Mouse (Mus musculus): ENCODE data around the gene Asic2. TPM values are rescaled to one million over a fixed set of nuclear protein-coding genes. Genes with fewer than 3 reads are reported as not detected.

The Asic2 gene
- total RNA-seq, 2 experiments from 2014 or later, result 55.9 to 61.9 TPM

DNA sequence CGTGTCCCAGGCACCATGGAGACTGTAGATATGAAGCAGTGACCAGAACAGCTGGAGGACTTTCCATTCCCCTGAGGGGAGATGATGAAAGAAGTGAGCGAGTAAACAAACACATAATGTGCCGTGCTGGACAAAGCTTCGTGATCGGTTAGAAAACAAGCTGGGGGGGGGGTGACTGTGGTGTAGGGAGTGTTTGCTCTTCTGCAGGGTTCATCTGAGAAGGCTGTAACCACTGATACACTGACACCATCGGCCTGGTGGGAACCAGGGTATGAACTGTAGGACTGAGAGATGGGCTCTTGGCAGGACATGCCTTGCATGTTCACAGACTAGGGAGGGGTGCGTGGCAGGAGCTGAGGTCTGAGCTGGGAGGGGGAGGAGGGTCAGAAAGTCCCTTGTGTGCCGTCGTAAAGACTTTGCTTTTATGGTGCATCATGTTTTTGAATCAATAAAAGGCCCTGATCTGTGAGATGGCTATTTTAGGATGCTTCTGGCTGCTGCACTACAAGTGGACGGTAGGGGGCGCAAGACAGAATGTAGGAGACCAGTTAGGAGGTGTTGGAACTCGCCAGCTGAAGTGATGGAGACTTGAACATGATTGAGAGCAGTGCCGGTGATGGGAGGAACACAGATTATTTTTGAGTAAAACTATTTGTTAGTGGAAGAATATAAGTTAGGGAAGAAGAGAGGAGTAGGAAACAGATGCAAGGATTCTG, 728.1 kb downstream of the Asic2 start:
- DNase-seq (ENCODE audit: low spot score in 2 of 2), result peak in 1 of 2 experiments; percentile 30

DNA sequence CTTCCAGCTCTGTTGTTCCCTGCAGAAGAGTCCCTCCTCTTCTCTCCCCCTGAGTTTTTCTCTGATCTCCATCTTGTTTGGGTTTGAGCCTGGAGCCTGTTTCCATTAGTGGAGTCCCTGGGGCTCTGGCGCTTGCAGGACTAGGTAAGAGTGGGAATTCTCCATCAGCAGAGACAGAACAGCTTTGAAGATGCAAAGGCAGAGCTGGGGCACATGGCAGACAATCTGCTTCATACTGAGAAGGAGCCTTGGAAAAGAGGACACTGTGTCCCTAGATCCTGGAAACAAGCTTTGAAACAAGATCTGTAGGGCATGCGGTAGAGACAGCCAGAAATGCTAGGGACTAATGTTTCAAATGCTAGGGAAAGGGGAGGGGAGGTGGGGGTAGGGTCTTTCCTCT, 729.2 kb downstream of the Asic2 start:
- DNase-seq (ENCODE audit: low spot score in 2 of 2), result peak; percentile 32 to 64

DNA sequence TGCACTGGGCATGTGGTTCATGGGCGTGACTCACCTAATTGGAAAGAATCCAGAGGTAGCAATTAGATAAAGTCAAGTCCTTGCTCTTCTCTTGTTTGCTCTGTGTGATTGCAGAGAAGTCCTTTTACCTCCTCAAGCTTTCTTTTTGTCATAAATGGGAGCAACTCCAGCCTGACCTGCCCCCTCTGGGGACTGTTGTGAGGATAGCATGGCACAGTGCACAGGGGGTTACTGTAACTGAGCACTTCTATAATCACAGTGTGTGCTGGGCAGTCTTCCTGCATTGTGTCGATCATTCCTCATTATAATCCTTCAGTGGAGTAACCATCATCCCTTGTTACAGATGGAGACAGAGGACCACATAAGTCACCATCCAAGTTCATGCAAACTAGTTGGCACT, 732.2 kb downstream of the Asic2 start:
- DNase-seq (ENCODE audit: low spot score in 2 of 2), result no peak

DNA sequence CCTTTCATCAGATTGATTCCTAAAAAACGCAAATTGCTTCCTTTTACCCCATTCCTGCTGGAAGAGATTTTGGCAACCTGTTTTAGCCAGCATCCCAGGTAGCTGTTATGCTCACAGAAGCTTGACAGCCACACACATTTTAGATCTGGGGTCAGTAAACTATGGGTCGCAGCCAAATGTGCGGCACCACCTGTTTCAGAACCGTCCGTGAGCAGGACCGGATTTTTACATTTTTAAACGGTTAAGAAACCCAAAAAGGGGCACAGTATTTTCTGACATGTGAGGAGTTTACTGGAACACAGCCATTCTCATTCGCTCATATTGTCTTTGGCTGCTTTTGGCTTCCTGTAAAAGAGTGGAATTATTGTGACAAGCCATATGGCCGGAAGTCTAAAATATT, 744.9 kb downstream of the Asic2 start:
- DNase-seq (ENCODE audit: low spot score in 2 of 2), result no peak

DNA sequence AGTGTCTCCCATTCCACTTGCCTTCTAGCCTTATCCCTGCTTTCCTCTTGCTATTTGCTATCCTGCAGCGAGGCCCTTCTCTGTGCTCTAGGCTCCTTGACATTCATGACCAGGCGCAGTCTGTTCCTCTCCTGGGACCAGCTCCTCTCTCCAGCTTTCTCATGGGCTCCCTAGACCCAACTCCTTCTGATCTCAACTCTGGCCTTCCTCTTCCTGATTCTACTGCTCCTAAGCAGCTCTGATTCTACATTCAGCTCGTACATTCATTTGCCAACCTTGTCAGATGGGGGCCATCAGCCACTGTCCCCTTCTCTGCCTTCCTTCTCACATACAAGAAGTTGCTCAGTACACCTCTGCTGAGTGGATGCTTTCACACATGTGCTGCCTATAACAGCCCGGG, 747.5 kb downstream of the Asic2 start:
- DNase-seq (ENCODE audit: low spot score in 2 of 2), result no peak

DNA sequence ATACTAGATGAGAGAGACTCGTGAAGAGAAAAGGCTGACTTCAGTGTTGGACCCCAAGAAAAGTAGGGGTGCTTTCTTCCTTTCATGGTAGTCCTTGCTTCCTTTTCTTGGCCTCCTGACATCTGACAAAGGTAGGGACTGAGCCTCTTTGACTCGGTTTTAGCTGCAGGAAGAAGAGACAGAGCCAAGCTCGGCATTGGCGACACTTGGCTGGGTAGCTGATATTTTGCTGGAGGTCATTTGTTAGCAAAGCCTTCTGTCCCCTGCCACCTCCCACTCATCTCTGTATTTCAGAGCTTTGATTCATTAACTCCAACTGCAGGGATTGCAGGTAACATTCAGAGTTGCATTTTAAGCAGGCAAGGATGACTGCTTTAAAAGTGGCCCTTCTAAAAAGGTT, 762.8 kb downstream of the Asic2 start:
- DNase-seq (ENCODE audit: low spot score in 2 of 2), result no peak

DNA sequence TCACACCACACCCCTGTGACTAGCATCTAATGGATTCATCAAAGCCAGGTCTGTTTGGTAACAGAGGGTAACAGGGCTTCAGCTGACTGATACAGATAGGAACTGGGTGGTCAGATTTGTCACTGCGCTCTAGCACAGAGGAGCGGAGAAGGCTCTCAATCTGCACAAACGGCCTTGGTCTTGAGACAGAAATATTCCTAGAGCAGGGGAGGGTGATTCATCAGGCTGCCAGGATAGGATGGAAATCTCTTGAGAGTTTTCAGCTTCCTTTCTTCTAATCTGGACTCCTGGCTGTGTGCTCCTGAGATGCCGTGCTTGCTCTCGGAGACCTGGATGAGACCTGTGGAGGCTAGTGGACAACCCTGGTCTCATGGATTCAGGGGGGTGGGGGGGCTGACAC, 765.7 kb downstream of the Asic2 start:
- DNase-seq (ENCODE audit: low spot score in 2 of 2), result no peak

DNA sequence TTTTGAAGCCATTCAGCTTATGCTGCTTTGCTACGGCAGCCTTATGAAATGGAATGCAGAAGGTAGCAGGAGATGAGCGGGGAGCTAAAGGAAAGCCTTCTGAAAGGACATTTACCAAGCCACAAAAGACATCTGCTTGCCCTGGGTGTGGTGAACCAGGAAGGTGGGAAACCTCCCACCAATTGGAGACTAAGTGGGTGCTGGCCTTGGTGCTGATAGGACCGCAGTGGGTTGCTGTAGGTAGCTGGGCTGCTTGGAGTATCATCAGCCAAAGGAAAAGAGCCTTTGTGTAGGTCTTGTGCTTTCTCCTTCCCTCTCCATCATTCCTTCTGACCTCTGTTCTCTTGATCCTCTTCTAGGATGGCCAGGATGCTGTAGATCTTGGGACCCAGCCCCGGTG, 774.4 kb downstream of the Asic2 start:
- DNase-seq (ENCODE audit: low spot score in 2 of 2), result no peak

DNA sequence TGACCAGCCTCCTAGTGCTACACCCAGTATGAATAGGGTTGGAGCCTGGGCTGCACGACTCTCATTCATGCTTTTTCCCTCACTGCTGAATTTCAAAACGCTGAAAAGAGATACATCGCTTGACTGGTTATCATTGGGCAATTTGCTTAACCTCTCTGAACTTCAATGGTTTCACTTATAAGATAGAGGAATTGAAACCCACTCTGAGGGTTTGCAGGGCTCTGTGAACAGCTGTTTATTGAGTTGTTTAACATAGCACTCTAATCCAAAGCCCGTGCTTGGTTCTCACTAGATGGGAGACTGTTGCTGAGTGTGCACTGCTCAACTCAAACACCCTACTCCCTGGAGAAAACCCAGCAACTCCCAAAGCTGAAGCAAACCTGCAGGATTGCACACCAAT, 776.1 kb downstream of the Asic2 start:
- no peak for DNase-seq (ENCODE audit: low spot score in 2 of 2)

DNA sequence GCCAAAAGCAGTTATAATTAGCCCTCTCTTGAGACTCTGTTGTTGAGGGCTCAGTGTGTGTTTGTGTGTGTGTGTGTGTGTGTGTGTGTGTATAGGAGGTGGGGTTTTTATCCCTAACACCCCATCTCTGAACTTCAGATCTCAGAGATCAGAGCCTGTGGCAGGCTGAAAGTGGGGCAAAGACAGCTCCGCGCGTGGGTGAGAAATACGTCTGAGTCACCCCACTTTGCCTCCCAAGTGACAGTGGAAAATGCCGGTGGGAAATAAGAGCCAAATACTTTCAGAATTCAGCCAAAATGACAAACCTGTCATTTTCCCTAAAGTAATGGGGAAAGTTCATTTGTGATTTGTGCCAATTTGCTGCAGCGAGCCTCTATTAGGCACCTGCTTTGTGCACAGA, 779.2 kb downstream of the Asic2 start:
- DNase-seq (ENCODE audit: low spot score in 2 of 2), result peak; percentile 9 to 34

DNA sequence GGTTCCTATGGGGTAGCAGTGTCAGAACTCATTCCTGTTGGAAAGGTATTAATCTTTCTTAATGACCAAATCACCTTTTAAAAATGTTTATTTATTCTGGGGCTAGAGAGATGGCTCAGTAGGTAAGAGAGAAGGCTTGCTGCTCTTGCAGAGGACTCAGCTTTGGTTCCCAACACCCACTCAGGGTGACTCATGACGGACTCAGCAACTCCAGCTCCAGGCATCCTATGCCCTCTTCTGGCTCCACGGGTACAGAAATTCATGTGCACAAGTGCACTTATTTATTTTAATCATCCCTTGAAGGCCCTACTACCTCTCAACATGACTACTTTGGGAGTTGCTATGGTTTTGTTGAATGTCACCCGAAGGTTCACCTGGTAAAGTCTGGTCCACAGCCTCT, 780.4 kb downstream of the Asic2 start:
- DNase-seq (ENCODE audit: low spot score in 2 of 2), result no peak

DNA sequence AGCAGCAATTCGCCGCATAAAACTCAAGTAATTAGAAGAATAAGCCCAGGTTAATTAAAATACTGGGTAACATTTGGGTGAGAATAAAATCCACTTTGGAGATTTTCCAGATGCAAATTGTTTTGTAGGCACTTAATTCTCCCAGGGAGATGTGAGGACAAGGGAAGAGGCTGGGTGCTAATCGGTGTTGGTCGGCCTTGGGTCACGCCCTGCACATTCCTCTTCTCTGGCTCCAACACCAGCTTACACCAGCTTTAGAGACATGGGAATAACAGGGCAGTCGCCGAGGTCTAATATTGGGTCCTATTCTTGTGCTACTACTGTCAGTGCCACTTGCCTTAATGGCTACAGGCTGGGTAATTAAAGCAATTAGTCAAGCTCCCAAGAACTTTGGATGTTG, 783.5 kb downstream of the Asic2 start:
- no peak for DNase-seq (ENCODE audit: low spot score in 2 of 2)

DNA sequence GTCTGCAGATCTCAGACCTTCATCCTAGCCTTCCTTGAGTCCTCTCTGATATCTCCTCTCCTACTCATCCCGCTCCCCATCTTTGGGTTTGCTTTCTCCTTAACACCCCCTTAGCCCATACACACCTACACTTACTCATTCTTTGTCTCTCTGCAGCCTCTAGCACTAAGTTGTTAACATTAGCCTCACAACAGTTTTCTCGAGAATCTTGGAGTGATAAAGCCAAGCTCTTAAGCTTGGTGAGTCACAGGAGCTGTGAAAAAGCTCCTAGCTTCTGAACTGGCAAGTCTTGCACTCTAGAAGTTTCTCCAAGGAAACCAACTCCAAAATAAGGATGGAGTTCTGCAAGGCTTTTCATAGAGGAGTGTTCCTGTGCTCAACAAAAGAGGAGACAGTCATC, 803.4 kb downstream of the Asic2 start:
- DNase-seq (ENCODE audit: low spot score in 2 of 2), result no peak

DNA sequence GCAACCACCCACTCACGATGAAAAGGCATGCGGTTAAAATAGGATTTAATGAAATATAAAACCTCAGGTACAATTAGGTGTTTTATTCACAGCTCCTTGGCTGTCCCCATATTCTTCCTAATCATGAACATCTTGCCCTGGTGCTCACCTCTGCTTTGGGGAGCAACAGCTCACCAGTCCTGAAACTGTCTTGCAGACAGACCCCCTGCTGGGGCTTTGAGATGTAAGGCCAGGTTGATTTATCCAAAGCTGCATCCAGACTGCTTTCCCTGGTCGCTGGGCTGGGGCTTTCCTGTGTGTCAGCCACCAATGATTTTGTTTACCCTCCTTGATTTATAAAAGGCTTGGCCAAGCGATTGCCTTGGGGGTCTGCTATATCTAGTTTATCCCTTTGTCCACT, 805.2 kb downstream of the Asic2 start:
- no peak for DNase-seq (ENCODE audit: low spot score in 2 of 2)

DNA sequence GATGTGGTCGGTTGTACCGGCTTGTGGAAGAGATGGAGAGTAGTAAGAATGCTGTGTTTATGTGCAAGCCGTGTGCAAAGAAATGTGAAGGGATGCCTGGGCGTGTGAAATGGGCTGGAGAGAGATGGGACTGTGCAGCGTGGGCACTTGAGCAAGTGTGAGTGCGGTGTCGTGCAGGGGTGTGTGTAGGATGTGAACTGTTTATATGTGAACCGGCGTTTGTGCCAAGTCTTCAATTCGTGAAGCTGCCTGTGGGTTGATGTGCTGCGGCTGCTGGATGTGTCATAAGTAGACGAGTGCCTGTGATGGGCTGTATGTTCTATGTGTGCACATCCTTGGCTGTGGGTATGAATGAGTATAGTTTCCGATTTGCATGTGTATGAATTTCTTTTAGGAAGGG, 814.4 kb downstream of the Asic2 start:
- DNase-seq (ENCODE audit: low spot score in 2 of 2), result peak; percentile 32 to 71

DNA sequence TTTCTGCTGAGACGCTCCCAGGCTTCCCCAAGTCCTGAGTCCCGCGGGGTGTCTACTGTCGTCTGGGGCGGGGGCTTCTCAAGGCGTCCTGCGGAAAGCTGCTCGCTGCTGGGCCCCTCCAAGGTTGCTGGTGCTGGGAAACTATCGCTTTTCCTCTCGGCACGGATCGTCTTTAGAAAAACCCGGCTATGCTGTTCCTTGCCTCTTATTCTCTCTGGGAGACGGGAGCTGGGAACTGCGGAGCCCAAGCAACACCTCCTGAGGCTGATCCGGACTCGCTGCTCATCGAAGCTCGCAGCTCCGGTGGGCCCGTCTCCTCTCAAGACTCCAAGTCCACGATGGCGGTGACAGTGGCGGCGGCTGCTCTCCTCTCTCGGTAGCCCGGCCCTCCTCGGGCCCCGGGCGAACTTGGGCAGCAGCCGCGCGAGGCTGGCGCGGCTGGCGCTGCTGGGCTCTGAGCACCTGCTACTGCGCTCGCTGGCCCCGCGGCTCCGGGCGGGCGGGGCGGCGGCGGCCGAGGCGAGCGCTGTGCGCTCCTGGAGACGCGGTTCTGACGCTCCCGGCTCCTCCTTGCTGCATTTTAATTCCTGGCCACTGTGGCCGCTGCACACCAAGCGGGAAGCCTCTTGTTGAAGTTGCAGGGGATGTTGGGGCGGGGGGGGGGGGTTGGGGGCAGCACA, 815.0 kb downstream of the Asic2 start:
- peak; percentile 71 to 76 for DNase-seq (ENCODE audit: low spot score in 2 of 2)

DNA sequence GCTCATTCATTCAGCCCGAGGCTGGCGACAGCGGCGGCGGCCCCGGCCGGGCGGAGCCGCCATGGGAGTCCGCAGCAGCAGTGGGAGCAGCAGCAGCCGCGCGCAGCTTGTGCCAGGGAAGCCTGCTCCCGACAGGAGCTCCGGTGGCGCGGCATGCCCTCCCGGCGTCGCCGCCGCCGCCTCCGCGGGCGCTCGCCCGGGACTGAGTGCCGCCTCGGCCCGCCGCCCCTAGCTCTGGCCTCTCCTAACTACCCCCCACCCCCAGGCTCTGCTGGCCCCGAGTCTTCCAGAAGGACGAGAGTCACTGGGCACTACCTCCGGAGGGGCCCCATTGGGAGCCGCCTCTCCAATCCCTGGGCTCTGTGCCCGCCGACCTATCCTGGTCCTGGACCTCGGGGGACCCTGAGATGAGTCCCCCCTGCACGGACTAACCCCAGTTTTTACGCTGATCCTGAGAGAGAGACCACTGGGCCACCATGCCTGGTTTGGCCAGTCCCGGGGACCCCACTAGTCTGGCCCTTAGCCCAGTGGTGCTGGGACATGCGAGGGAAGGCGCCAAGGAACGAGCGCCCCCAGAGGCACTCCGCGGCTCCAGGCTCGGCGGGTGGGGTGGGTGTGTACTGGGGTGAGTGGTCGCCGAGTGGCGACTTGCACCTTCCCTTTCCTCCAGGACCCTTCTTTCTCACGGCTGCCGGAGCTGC, 815.6 kb downstream of the Asic2 start:
- peak; percentile 70 to 79 for DNase-seq (ENCODE audit: low spot score in 2 of 2)

DNA sequence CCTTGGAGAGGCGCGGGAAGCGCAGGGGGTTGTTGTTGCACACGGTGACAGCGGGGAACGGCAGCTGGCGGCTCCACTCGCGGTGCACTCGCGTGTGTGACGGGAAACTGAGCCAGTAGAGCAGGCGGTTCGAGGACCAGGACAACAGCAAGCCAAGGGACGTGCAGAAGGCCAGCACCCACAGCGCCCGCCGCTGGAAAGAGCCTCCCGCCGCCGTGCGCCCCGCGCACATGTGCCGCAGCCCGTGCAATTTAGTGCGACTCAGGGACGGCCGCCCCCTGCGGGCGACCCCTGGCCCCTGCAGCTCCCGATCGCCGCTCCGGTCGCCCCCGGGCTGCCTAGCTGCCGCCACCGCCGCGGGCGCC, 816.3 kb downstream of the Asic2 start:
- peak; percentile 29 to 74 for DNase-seq (ENCODE audit: low spot score in 2 of 2)

DNA sequence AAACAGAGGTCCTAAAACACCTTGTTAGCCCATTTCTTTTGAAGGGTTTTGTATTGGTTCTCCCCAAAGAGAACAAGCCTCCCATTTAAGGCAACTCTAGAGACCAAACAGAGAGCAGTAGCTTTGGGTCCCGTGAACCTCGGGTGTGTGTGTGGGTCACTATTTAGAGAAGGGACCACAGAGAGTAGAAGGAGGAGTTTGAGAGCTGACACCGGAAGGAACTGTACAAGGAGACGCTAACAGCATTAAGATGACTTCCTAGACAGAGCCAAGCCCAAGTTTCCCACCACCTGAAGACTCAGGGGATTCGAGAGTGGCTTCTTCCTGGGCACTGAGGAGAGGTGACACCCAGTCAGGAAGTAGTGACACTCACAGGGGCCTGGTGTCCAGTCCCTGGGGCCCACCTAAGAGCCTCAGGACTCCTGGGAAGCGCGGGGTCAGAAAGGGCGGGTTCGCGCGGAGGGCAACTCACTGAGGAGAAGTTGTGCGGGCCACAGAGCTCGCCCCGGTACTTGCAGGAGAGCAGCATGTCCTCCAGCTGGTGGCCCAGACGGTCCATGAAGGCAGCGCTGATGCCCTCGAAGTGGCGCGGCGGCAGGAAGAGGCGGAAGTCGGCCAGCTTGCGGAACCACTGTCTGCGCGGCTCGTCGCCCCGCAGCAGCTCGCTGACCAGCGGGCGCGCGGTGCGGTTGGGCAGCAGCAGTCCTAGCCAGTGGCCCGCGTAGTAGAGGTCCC, 816.8 kb downstream of the Asic2 start:
- DNase-seq (ENCODE audit: low spot score in 2 of 2), result peak in 1 of 2 experiments; percentile 29

DNA sequence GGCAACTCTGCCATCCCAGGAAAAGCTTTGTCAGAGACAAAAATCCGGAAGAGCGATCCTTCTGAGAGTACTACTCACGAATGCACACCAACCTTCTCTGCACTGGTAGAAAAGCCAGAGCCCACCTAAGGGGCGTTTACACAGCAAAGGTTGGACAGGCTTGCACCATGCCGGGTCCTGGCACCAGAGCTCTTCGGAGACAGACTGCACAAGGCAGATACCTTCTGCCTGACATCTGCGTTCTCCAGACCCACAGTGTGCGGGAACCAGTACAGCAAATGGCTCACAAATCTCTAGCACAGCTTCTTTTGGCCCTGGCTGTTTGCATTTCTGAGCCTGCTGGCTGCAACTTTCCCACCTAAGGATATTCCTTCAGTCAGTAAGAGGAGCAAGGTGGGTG, 817.6 kb downstream of the Asic2 start:
- peak in 1 of 2 experiments; percentile 48 for DNase-seq (ENCODE audit: low spot score in 2 of 2)

DNA sequence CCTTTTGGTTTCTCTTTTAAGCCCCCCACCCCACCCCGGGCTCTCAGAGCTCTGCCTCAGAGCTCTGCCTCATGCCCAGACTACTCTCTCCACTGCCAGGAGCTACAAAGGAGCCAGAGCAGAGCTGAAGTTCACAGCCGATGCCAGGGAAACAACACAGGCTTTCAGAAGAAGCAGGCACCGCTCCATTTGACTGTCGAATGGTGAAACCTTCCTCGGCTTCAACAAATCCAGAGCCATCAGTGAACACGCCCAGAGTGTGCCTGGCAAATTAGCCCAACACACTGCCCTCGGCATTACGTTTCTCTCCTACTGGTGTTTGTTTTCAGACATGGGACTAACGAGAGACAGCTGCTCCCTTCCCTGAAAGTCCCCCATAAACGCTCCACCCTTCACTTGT, 819.8 kb downstream of the Asic2 start:
- peak; percentile 19 to 66 for DNase-seq (ENCODE audit: low spot score in 2 of 2)
